Mouse (Mus musculus) MEL (cell line): Measurements from ENCODE around the gene Mapt. TPM values are rescaled to one million over a fixed set of nuclear protein-coding genes. Genes with fewer than 3 reads are reported as not detected.

Experiments
- DNase-seq: peaks from one replicate; pipeline ENCODE4 v3.0.0; 2011; ENCODE audit warnings: low read depth, low spot score
- H3K27ac ChIP-seq: 2 replicates; pipeline ENCODE4 v1.5.1; 2012; ENCODE audit warnings: low read depth, mild to moderate bottlenecking, control low read depth, low read length, moderate library complexity; ENCODE audit not compliant: control insufficient read depth
- H3K27me3 ChIP-seq, 2 experiments: fragments of 150-350 bp in 1 of 2; sonication (generic) in 1 of 2; 2 replicates each; pipeline ENCODE4 v1.6.1; 2012; ENCODE audit warnings: low read length in 2 of 2, mild to moderate bottlenecking in 2 of 2, improper control_type of control experiment in 1 of 2, moderate library complexity in 1 of 2; ENCODE audit not compliant: insufficient read depth in 2 of 2, control insufficient read depth in 1 of 2
- H3K36me3 ChIP-seq, 2 experiments: 2 replicates each; pipeline ENCODE4 v1.6.1; 2012 to 2014; ENCODE audit warnings: low read length in 2 of 2, improper control_type of control experiment in 1 of 2, inconsistent platforms in 1 of 2, mild to moderate bottlenecking in 1 of 2; ENCODE audit not compliant: insufficient read depth in 2 of 2, control insufficient read depth in 1 of 2
- H3K4me1 ChIP-seq, 2 experiments: fragments of 150-350 bp in 1 of 2; sonication (generic) in 1 of 2; 2 replicates each; pipeline ENCODE4 v1.6.1; 2012; ENCODE audit warnings: low read length in 2 of 2, improper control_type of control experiment in 1 of 2, mild to moderate bottlenecking in 1 of 2; ENCODE audit not compliant: insufficient read depth in 2 of 2, control insufficient read depth in 1 of 2
- H3K4me3 ChIP-seq, 2 experiments: fragments of 150-350 bp in 1 of 2; sonication (generic) in 1 of 2; 2 replicates each; pipeline ENCODE4 v1.5.1; 2012; ENCODE audit warnings: low read depth in 2 of 2, low read length in 2 of 2, mild to moderate bottlenecking in 2 of 2, moderate library complexity in 2 of 2, control low read depth in 1 of 2, improper control_type of control experiment in 1 of 2; ENCODE audit not compliant: control insufficient read depth in 1 of 2, insufficient read depth in 1 of 2
- H3K79me2 ChIP-seq: 2 replicates; pipeline ENCODE4 v1.6.1; 2012; ENCODE audit warnings: mild to moderate bottlenecking, low read length, moderate library complexity; ENCODE audit not compliant: control insufficient read depth, poor library complexity, insufficient read depth
- H3K9ac ChIP-seq: 2 replicates; pipeline ENCODE4 v1.6.1; 2012; ENCODE audit warnings: low read depth, mild to moderate bottlenecking, control low read depth, low read length, moderate library complexity; ENCODE audit not compliant: control insufficient read depth, poor library complexity, severe bottlenecking
- H3K9me3 ChIP-seq: fragments of 150-350 bp; sonication (generic); replicated peaks from 2 replicates; pipeline ENCODE4 v1.6.1; 2012; ENCODE audit warnings: mild to moderate bottlenecking, low read length, improper control_type of control experiment, moderate library complexity; ENCODE audit not compliant: insufficient read depth
- CHD1 ChIP-seq: IDR thresholded peaks from 2 replicates; pipeline ENCODE4 v1.6.1; 2012; ENCODE audit warnings: low read depth, mild to moderate bottlenecking, inconsistent platforms, low read length, improper control_type of control experiment
- CHD2 ChIP-seq: IDR thresholded peaks from 2 replicates; pipeline ENCODE4 v1.6.1; 2011; ENCODE audit warnings: low read length, improper control_type of control experiment
- CTCF ChIP-seq, 3 experiments: IDR thresholded peaks in 2 of 3; conservative IDR thresholded peaks in 1 of 3; 2 replicates each; pipeline ENCODE4 v1.5.1; 2011 to 2012; ENCODE audit warnings: low read length in 3 of 3, low read depth in 2 of 3, mild to moderate bottlenecking in 2 of 3, improper control_type of control experiment in 1 of 3, inconsistent platforms in 1 of 3, mixed read lengths in 1 of 3, moderate library complexity in 1 of 3; ENCODE audit not compliant: control insufficient read depth in 1 of 3, insufficient read depth in 1 of 3, poor library complexity in 1 of 3, severe bottlenecking in 1 of 3
- E2F4 ChIP-seq: IDR thresholded peaks from 2 replicates; pipeline ENCODE4 v1.6.1; 2011; ENCODE audit warnings: low read depth, low read length, improper control_type of control experiment, borderline replicate concordance
- ELF1 ChIP-seq: IDR thresholded peaks from 2 replicates; pipeline ENCODE4 v1.6.1; 2014; ENCODE audit warnings: low read depth, mild to moderate bottlenecking, inconsistent platforms, low read length, improper control_type of control experiment, moderate library complexity
- EP300 ChIP-seq, 2 experiments: IDR thresholded peaks; 2 replicates each; pipeline ENCODE4 v1.6.1; 2011; ENCODE audit warnings: improper control_type of control experiment in 2 of 2, low read length in 2 of 2, low read depth in 1 of 2, mild to moderate bottlenecking in 1 of 2
- ETS1 ChIP-seq: IDR thresholded peaks from 2 replicates; pipeline ENCODE4 v1.6.1; 2012; ENCODE audit warnings: low read depth, mild to moderate bottlenecking, inconsistent platforms, low read length, improper control_type of control experiment, moderate library complexity
- GABPA ChIP-seq: IDR thresholded peaks from 2 replicates; pipeline ENCODE4 v1.6.1; 2012; ENCODE audit warnings: low read depth, mild to moderate bottlenecking, inconsistent platforms, low read length, improper control_type of control experiment, moderate library complexity
- GATA1 ChIP-seq: IDR thresholded peaks from 2 replicates; pipeline ENCODE4 v1.6.1; 2011; ENCODE audit warnings: low read depth, low read length, improper control_type of control experiment
- HCFC1 ChIP-seq: IDR thresholded peaks from 2 replicates; pipeline ENCODE4 v1.6.1; 2012; ENCODE audit warnings: low read depth, mild to moderate bottlenecking, inconsistent platforms, low read length, improper control_type of control experiment, moderate library complexity
- JUND ChIP-seq: IDR thresholded peaks from 2 replicates; pipeline ENCODE4 v1.6.1; 2011; ENCODE audit warnings: low read depth, mild to moderate bottlenecking, improper control_type of control experiment, low read length
- KAT2A ChIP-seq: conservative IDR thresholded peaks from 2 replicates; pipeline ENCODE4 v1.6.1; 2012; ENCODE audit warnings: low read depth, low read length, improper control_type of control experiment, inconsistent platforms
- MAFK ChIP-seq: IDR thresholded peaks from 2 replicates; pipeline ENCODE4 v1.6.1; 2011; ENCODE audit warnings: low read depth, mild to moderate bottlenecking, low read length, improper control_type of control experiment, borderline replicate concordance
- MAX ChIP-seq: IDR thresholded peaks from 2 replicates; pipeline ENCODE4 v1.6.1; 2011; ENCODE audit warnings: low read length, improper control_type of control experiment
- MAZ ChIP-seq: IDR thresholded peaks from 2 replicates; pipeline ENCODE4 v1.6.1; 2012; ENCODE audit warnings: low read depth, mild to moderate bottlenecking, inconsistent platforms, low read length, improper control_type of control experiment
- MEF2A ChIP-seq: IDR thresholded peaks from 2 replicates; pipeline ENCODE4 v1.6.1; 2014; ENCODE audit warnings: low read depth, mild to moderate bottlenecking, inconsistent platforms, low read length, improper control_type of control experiment; ENCODE audit not compliant: poor library complexity, insufficient replicate concordance, severe bottlenecking; ENCODE audit errors: extremely low read depth
- MXI1 ChIP-seq: IDR thresholded peaks from 2 replicates; pipeline ENCODE4 v1.6.1; 2011; ENCODE audit warnings: mild to moderate bottlenecking, low read depth, low read length, improper control_type of control experiment
- MYB ChIP-seq: IDR thresholded peaks from 2 replicates; pipeline ENCODE4 v1.6.1; 2011; ENCODE audit warnings: mild to moderate bottlenecking, low read depth, low read length, improper control_type of control experiment
- MYC ChIP-seq: IDR thresholded peaks from 2 replicates; pipeline ENCODE4 v1.6.1; 2011; ENCODE audit warnings: low read depth, mild to moderate bottlenecking, low read length, improper control_type of control experiment, moderate library complexity
- NELFE ChIP-seq: IDR thresholded peaks from 2 replicates; pipeline ENCODE4 v1.6.1; 2011; ENCODE audit warnings: low read depth, low read length, improper control_type of control experiment
- NRF1 ChIP-seq: IDR thresholded peaks from 2 replicates; pipeline ENCODE4 v1.6.1; 2014; ENCODE audit warnings: low read depth, mild to moderate bottlenecking, inconsistent platforms, low read length, improper control_type of control experiment, moderate library complexity; ENCODE audit not compliant: poor library complexity, insufficient read depth, severe bottlenecking
- RAD21 ChIP-seq: IDR thresholded peaks from 2 replicates; pipeline ENCODE4 v1.6.1; 2011; ENCODE audit warnings: mild to moderate bottlenecking, low read depth, low read length, improper control_type of control experiment
- RCOR1 ChIP-seq: IDR thresholded peaks from 2 replicates; pipeline ENCODE4 v1.6.1; 2012; ENCODE audit warnings: low read depth, mild to moderate bottlenecking, inconsistent platforms, low read length, improper control_type of control experiment
- SMC3 ChIP-seq: IDR thresholded peaks from 2 replicates; pipeline ENCODE4 v1.6.1; 2011; ENCODE audit warnings: low read depth, low read length, improper control_type of control experiment
- TAL1 ChIP-seq: IDR thresholded peaks from 2 replicates; pipeline ENCODE4 v1.6.1; 2012; ENCODE audit warnings: mild to moderate bottlenecking, inconsistent platforms, low read length, moderate library complexity, mixed read lengths
- TBP ChIP-seq: IDR thresholded peaks from 2 replicates; pipeline ENCODE4 v1.8.0; 2011; ENCODE audit warnings: low read depth, low read length, improper control_type of control experiment
- TCF12 ChIP-seq: IDR thresholded peaks from 2 replicates; pipeline ENCODE4 v1.6.1; 2014; ENCODE audit warnings: low read depth, mild to moderate bottlenecking, inconsistent platforms, low read length, improper control_type of control experiment, moderate library complexity
- UBTF ChIP-seq: IDR thresholded peaks from 2 replicates; pipeline ENCODE4 v1.6.1; 2012; ENCODE audit warnings: low read depth, mild to moderate bottlenecking, inconsistent platforms, low read length, improper control_type of control experiment, moderate library complexity, borderline replicate concordance; ENCODE audit not compliant: insufficient read depth
- USF1 ChIP-seq: IDR thresholded peaks from 2 replicates; pipeline ENCODE4 v1.6.1; 2014; ENCODE audit warnings: low read depth, mild to moderate bottlenecking, inconsistent platforms, low read length, improper control_type of control experiment, moderate library complexity
- USF2 ChIP-seq, 2 experiments: IDR thresholded peaks; 2 replicates each; pipeline ENCODE4 v1.6.1; 2011 to 2012; ENCODE audit warnings: improper control_type of control experiment in 2 of 2, low read length in 2 of 2, borderline replicate concordance in 1 of 2, inconsistent platforms in 1 of 2, low read depth in 1 of 2, mild to moderate bottlenecking in 1 of 2; ENCODE audit not compliant: insufficient read depth in 1 of 2
- ZNF384 ChIP-seq: IDR thresholded peaks from 2 replicates; pipeline ENCODE4 v1.6.1; 2012; ENCODE audit warnings: low read depth, mild to moderate bottlenecking, inconsistent platforms, low read length, improper control_type of control experiment
- polyA plus RNA-seq, 2 experiments: library from polyadenylated mRNA; stranded (reverse) in 1 of 2; unstranded in 1 of 2; fragments of >175 nt in 1 of 2; fragments of >200 nt in 1 of 2; gene quantifications; 2 replicates each; pipeline versions ENCODE4 v1.2.1 to v1.2.4; 2012; ENCODE audit warnings: low replicate concordance in 2 of 2, low read depth in 1 of 2; ENCODE audit not compliant: insufficient read length in 2 of 2, insufficient read depth in 1 of 2, missing spikeins in 1 of 2
- total RNA-seq: library from RNA; depleted of rRNA; stranded (reverse); fragments of 300-350 nt; gene quantifications from 2 replicates; pipeline ENCODE4 v1.2.3, GENCODE M21; 2012

Mapt gene
- total and polyA plus RNA-seq, 3 experiments, result 0.89 to 1.7 TPM; not detected in 1

DNA sequence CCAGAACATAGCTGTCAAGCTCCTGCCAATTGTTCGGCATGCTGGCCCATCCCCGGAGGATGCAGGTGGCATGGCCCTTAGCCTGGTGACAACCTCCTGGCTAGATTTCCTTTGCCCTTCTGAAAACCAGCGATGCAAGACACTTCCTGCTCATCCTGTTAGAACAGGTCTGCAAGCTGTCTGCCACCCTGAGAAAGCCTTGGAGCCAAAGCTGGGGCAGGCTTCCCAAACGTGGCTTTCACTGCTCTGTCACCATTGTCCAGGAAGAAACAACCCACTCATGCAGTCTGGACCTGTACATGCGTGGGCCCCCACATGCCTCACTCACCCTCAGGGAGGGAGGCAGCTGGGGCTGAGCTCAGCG lies 57.6 kb downstream of the Mapt start:
- peaks cover 14 to 37% of the 10 kb centered on the region in 2 experiments for H3K4me1 ChIP-seq
- H3K27ac ChIP-seq, result no peak overlapping the region
- H3K9ac ChIP-seq, result no peak overlapping the region

GRCm38 (mm10) chr11:104289199-104290031 lies 58.2 kb downstream of the Mapt start:
- peak overlapping the region; percentile 43 to 52 for H3K4me3 ChIP-seq
- peak overlapping the region; percentile 83 for H3K27ac ChIP-seq
- no peaks in the 10 kb centered on the region for H3K27me3 ChIP-seq
- no peaks in the 10 kb centered on the region for H3K9me3 ChIP-seq
- peaks cover 0 to 23% of the 10 kb centered on the region in 2 experiments; a peak in 2 of 4 replicates for H3K36me3 ChIP-seq
- peaks cover 18 to 43% of the 10 kb centered on the region in 2 experiments for H3K4me1 ChIP-seq
- peak overlapping the region; percentile 71 for H3K9ac ChIP-seq
- no peaks in the 10 kb centered on the region for H3K79me2 ChIP-seq
- peak; percentile 97 for DNase-seq
- TF ChIP-seq MYB, result no peak
- no peak for TF ChIP-seq MAFK
- TF ChIP-seq RCOR1, result no peak
- 0 out of 2 replicates have a peak, but pooled peaks have one; percentile 38 for TF ChIP-seq TBP
- TF ChIP-seq RAD21, result peak; percentile 99
- TF ChIP-seq CHD1, result no peak
- no peak for TF ChIP-seq USF2 (IDR thresholded peaks at IDR 0.05; ENCODE audit: borderline replicate concordance in 1 of 2, insufficient read depth in 1 of 2, low read depth in 1 of 2, low read length in 2 of 2)
- TF ChIP-seq ZNF384, result peak; percentile 41; the same call in 1 of the 2 replicates
- peak; percentile 61 for TF ChIP-seq HCFC1
- TF ChIP-seq UBTF, result no peak
- TF ChIP-seq EP300 (IDR thresholded peaks at IDR 0.05; ENCODE audit: low read depth in 1 of 2, low read length in 2 of 2), result no peak; a peak in 2 of 4 replicates
- peak; percentile 64; the same call in 1 of the 2 replicates for TF ChIP-seq MYC
- TF ChIP-seq USF1, result no peak
- TF ChIP-seq CHD2, result peak; percentile 86
- peak; percentile 81 to 93 (median 91) for TF ChIP-seq CTCF (IDR thresholded peaks at IDR 0.05 in 2 of 3, conservative IDR thresholded peaks at IDR 0.05 in 1 of 3; ENCODE audit: control insufficient read depth in 1 of 3, insufficient read depth in 1 of 3, low read depth in 2 of 3, low read length in 3 of 3, poor library complexity in 1 of 3, severe bottlenecking in 1 of 3)
- TF ChIP-seq MXI1, result no peak; the same call in 1 of the 2 replicates
- TF ChIP-seq JUND, result peak; percentile 67; the same call in 1 of the 2 replicates
- TF ChIP-seq MAZ, result peak; percentile 29; the same call in 1 of the 2 replicates
- TF ChIP-seq MEF2A, result no peak
- 0 out of 2 replicates have a peak, but pooled peaks have one; percentile 37 for TF ChIP-seq ETS1
- no peak for TF ChIP-seq TCF12

More for the DNA sequence above, 57.6 kb downstream of the Mapt start:
- Histone ChIP-seq H3K27me3 (no peaks in the 10 kb centered on the region), H3K4me3 (no peak overlapping the region), H3K9me3 (no peaks in the 10 kb centered on the region), H3K36me3 (peaks cover 0 to 18% of the 10 kb centered on the region in 2 experiments; a peak in 2 of 4 replicates), H3K79me2 (no peaks in the 10 kb centered on the region)
- TF ChIP-seq MAZ (no peak), NRF1 (no peak), ELF1 (no peak), GATA1 (no peak), E2F4 (no peak), NELFE (no peak), KAT2A (no peak), TBP (no peak), USF1 (no peak), RCOR1 (no peak), GABPA (no peak), TAL1 (no peak), JUND (no peak), SMC3 (no peak), MAX (no peak), EP300 (IDR thresholded peaks at IDR 0.05; ENCODE audit: low read depth in 1 of 2, low read length in 2 of 2) (no peak), ETS1 (no peak), MYC (no peak), ZNF384 (no peak), MXI1 (no peak)
- no peak for DNase-seq
